ENCODE assay signal across 8 mouse cellular contexts in the genomic region with DNA sequence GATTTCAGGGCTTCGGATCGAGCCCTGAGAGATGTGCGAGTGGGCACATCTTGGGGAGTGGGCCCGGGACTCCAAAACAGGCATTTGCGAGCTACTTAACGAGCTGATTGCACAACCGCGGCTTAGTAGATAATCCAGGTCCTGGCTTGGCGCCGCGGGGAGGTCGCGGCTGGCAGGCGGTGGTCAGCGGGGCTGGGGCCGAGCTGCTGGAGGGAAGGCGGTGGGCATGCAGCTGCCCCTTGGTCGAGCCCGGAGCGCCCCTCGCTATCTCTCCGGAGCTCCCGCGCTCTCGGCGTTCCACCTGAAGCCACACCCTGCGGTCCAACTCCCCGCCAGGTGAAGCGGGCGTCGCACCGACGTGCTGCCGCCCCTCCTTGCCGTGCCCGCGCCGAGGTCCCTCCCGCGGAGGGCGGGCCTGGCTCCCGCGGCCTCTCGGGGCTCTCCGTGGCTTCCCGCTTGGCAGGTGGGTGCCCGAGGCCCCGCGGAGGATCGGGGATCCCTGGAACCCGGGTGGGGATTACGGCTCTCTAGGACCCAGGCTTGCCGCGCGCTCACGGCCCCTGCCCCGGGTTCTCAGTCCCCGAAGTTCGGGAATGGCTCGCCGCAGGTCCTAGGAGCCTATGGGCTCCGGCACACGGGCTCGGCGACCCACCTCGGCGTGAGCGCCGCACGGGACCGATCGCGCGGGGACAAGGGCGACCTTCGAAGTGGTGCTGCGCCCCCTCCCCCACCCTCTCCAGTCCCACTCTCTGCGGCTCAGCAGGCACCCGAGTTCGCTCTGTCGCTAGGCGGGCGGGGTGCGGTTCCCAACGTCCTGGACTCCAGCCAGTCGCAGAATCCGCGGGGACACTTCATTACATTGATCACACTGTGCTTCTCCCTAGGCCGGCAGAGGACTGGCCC. TPM values are rescaled to one million over a fixed set of nuclear protein-coding genes. Genes with fewer than 3 reads are reported as not detected.
A peak's percentile ranks its signal among the peaks of the same experiment; 100 is the strongest.
DNase-seq lines count a peak whose midpoint lies in the region; ATAC-seq lines count a peak whose summit lies in the region.

No protein-coding gene starts in this region.

- H3K4me2 ChIP-seq in heart, embryonic 15.5 days: peak overlapping the region; percentile 98
- H3K4me2 ChIP-seq in midbrain, embryonic 12.5 days (replicated peaks): peak overlapping the region; percentile 93

- peaks cover 25% of the 10 kb centered on the region for H3K4me1 ChIP-seq in heart, embryonic 15.5 days (replicated peaks)
- peaks cover 16% of the 10 kb centered on the region for H3K4me1 ChIP-seq in limb, embryonic 10.5 days
- peaks cover 21% of the 10 kb centered on the region for H3K4me1 ChIP-seq in midbrain, embryonic 12.5 days

- H3K9me3 ChIP-seq in heart, embryonic 15.5 days (replicated peaks): no peaks in the 10 kb centered on the region
- no peaks in the 10 kb centered on the region for H3K9me3 ChIP-seq in limb, embryonic 10.5 days (replicated peaks)
- H3K9me3 ChIP-seq in midbrain, embryonic 12.5 days: no peaks in the 10 kb centered on the region

- 1% methylated on average over 86 of the region's 89 CpGs for WGBS in heart, embryonic 15.5 days
- 1% methylated on average over 82 of the region's 89 CpGs for WGBS in limb, embryonic 10.5 days
- WGBS in midbrain, embryonic 12.5 days: under 1% methylated on average over 83 of the region's 89 CpGs

- H3K9ac ChIP-seq in heart, embryonic 15.5 days: peak overlapping the region; percentile 67
- peak overlapping the region; percentile 43 for H3K9ac ChIP-seq in midbrain, embryonic 12.5 days (replicated peaks)

- no peaks in the 10 kb centered on the region for H3K36me3 ChIP-seq in heart, embryonic 15.5 days
- H3K36me3 ChIP-seq in limb, embryonic 10.5 days: no peaks in the 10 kb centered on the region
- H3K36me3 ChIP-seq in midbrain, embryonic 12.5 days: no peaks in the 10 kb centered on the region

- peak; percentile 31 for ATAC-seq in common myeloid progenitor, adult 5-6 weeks (replicated peaks; ENCODE audit: low read depth, poor library complexity, severe bottlenecking)
- ATAC-seq in heart, embryonic 15.5 days (replicated peaks; ENCODE audit: insufficient number of reproducible peaks, insufficient read depth, low FRiP score, low read depth): peak; percentile 52
- peak; percentile 52 for ATAC-seq in midbrain, embryonic 12.5 days (ENCODE audit: low FRiP score, low read depth)

- H3K4me3 ChIP-seq in heart, embryonic 15.5 days: peak overlapping the region; percentile 59
- peak overlapping the region; percentile 56 for H3K4me3 ChIP-seq in limb, embryonic 10.5 days
- H3K4me3 ChIP-seq in midbrain, embryonic 12.5 days: peak overlapping the region; percentile 56

- H3K27me3 ChIP-seq in heart, embryonic 15.5 days: peaks cover 74% of the 10 kb centered on the region
- peaks cover 94% of the 10 kb centered on the region for H3K27me3 ChIP-seq in limb, embryonic 10.5 days (ENCODE audit: low read depth, poor library complexity, severe bottlenecking)
- H3K27me3 ChIP-seq in midbrain, embryonic 12.5 days: peaks cover 88% of the 10 kb centered on the region

- no peak overlapping the region for H3K27ac ChIP-seq in heart, embryonic 15.5 days
- H3K27ac ChIP-seq in limb, embryonic 10.5 days: peak overlapping the region; percentile 54; the same call in 1 of the 2 replicates
- no peak overlapping the region for H3K27ac ChIP-seq in midbrain, embryonic 12.5 days (replicated peaks)

- peak; percentile 55 for DNase-seq in right cerebral cortex, postnatal 4 days
- DNase-seq in right cerebral cortex, adult 18-20 months: no peak
- DNase-seq in limb, embryonic 10.5 days (ENCODE audit: low spot score): peak; percentile 59
- DNase-seq in frontal cortex, postnatal 25 days (ENCODE audit: low spot score in 2 of 2): no peak
- DNase-seq in layer of hippocampus, postnatal 14 days (ENCODE audit: low spot score in 2 of 2): no peak

RNA-seq across cellular contexts. Expression of a gene that starts 14.0 kb away (rescaled TPM):
- total RNA-seq in common myeloid progenitor, adult 5-6 weeks (2017): 1.1 and 1.7 TPM in 2 replicates
- polyA plus RNA-seq in heart, embryonic 15.5 days (2015; fragmentation: Nextera tagmentation; extraction: Ambion mirVana): 10.1 and 11.0 TPM in 2 replicates
- 0.65 and 0.75 TPM in 2 replicates for polyA plus RNA-seq in limb, embryonic 10.5 days (2016; fragmentation: Nextera tagmentation; extraction: Ambion mirVana)
- 4.9 and 5.8 TPM in 2 replicates for polyA plus RNA-seq in midbrain, embryonic 12.5 days (2016; fragmentation: Nextera tagmentation; extraction: Ambion mirVana)
- total RNA-seq in layer of hippocampus, postnatal 14 days (2021): 10 to 100 TPM; 67.8 to 75.1 TPM

RNA-seq across cellular contexts. Expression of a gene that starts 26.7 kb away (rescaled TPM):
- 0.09 and 0.19 TPM in 2 replicates for total RNA-seq in common myeloid progenitor, adult 5-6 weeks (2017)
- polyA plus RNA-seq in heart, embryonic 15.5 days (2015; fragmentation: Nextera tagmentation; extraction: Ambion mirVana): 2.7 and 3.6 TPM in 2 replicates
- not detected in 2 replicates for polyA plus RNA-seq in limb, embryonic 10.5 days (2016; fragmentation: Nextera tagmentation; extraction: Ambion mirVana)
- not detected in 2 replicates for polyA plus RNA-seq in midbrain, embryonic 12.5 days (2016; fragmentation: Nextera tagmentation; extraction: Ambion mirVana)
- 1 to 10 TPM; 9.4 to 10.0 TPM for total RNA-seq in layer of hippocampus, postnatal 14 days (2021)

RNA-seq across cellular contexts. Expression of a gene that starts 51.1 kb away (rescaled TPM):
- 34.5 and 42.0 TPM in 2 replicates for total RNA-seq in common myeloid progenitor, adult 5-6 weeks (2017)
- 3.2 and 3.8 TPM in 2 replicates for polyA plus RNA-seq in heart, embryonic 15.5 days (2015; fragmentation: Nextera tagmentation; extraction: Ambion mirVana)
- 0.28 and 0.36 TPM in 2 replicates for polyA plus RNA-seq in limb, embryonic 10.5 days (2016; fragmentation: Nextera tagmentation; extraction: Ambion mirVana)
- polyA plus RNA-seq in midbrain, embryonic 12.5 days (2016; fragmentation: Nextera tagmentation; extraction: Ambion mirVana): 0.17 and 0.50 TPM in 2 replicates
- 1 to 10 TPM; 2.1 to 2.7 TPM for total RNA-seq in layer of hippocampus, postnatal 14 days (2021)

Comparison
In these comparisons a context has a peak if more than half of its experiments do, and no peak if none do; other contexts are left out.
1. DNase-seq: peak in right cerebral cortex, postnatal 4 days (single experiment) and limb, embryonic 10.5 days (single experiment); none in right cerebral cortex, adult 18-20 months (single experiment), frontal cortex, postnatal 25 days (0 of 2) and layer of hippocampus, postnatal 14 days (0 of 2).
2. Peak in every context shown above with its lines, with median percentiles within 50 percentile points of each other: ATAC-seq and H3K4me3 ChIP-seq.